Mouse (Mus musculus): ENCODE measurements around the gene Man2a2.

DNA sequence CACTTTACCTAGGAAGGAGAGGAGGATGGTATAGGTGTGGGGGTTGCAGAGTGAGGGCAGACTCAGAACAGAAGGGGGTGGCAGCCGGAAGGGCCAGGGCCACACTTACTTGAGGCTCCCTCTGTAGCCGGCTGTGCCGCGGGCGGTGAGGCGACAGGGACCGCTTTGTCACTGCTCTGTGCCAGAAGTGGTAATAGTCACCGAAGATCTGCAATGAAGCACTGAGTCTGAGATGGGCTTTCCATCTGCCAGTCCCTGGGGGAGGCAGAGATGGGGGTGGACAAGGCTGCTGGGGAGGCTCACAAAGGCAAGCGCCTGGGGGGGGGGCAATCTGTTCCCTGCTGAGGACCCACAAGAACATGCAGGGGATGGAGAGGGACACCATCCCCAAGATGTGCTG lies 26.8 kb upstream of the Man2a2 start:
- TF ChIP-seq CTCF (IDR thresholded peaks at IDR 0.05; ENCODE audit: borderline replicate concordance, insufficient read depth, low read length) (no peak), POLR2A (IDR thresholded peaks at IDR 0.05; ENCODE audit: low read depth, low read length) (no peak)

Data from embryonic fibroblast, embryonic 13.5 days (primary cell).